Mouse (Mus musculus) kidney, adult 11 months (tissue): ENCODE data around the gene Adh6a.

Source experiments
- DNase-seq: peaks from one replicate; pipeline ENCODE4 v3.0.0; 2022

Adh6a gene

DNA sequence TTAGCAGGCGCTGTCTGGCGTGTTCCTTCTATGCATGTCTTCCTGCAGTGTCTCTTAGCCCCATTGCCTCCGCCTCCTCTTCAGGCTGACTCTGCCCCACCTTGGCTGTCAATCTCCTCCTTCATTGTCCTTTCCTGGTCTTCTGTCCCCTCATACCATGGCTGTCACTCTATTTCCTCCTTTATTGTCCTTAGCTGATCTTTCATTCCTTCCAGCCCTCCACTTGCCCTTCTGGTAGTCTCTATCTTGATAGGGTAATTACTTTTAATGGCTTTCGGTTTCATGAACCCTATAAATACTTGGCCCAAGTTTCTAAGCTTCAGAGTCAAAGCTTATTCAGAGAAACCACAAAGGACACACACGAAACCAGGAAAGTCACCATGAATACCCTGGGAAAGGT, at the start of gene Adh6a:
Gene Adh6a (plus strand): TSS at position 322 of the 400 bp plus-strand sequence.
- no peak for DNase-seq

- DNase-seq, result no peak
Observed at GRCm38 (mm10) chr3:138264648-138265047, 48.4 kb upstream of the Adh6a start.

DNA sequence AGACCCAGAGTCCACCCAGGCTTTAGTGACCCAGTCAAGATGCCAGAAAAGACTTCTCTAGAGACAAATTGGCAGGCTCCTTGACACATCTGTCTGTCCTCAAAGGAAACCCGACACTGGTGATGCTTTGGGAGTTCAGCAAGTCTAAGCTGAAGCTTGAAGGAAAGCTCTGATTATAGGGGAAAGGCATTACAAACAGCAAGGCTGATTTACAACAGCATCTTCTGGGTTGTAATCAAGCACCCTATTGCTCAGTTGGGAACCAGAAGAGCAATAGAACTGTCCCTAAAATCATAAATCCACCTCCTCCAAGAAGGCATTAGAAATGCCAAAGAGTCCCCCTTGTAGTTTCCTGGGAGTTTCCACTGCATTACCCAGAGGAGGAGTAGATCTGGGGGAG, 42.6 kb upstream of the Adh6a start:
- no peak for DNase-seq

DNA sequence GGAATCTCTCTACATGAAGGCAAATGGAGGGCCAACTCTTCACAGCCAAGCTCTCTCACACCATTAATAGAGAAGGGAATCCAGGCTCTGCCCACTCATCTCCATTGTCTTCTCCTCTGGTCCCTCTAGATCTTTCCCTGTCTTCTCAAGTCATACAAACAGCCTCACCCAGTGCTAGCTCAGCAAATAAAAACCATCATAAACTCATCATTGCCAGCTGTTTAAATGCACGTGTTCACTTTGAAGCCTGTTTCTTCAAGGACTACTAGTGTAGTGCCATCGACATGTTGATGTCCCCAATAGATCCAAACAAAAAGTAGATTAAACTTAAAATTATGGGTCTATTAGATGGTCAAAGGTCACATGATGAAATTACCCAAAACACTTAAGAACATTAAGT, 41.8 kb upstream of the Adh6a start:
- DNase-seq, result no peak

GRCm38 (mm10) chr3:138273080-138273479, 40.0 kb upstream of the Adh6a start:
- no peak for DNase-seq

DNA sequence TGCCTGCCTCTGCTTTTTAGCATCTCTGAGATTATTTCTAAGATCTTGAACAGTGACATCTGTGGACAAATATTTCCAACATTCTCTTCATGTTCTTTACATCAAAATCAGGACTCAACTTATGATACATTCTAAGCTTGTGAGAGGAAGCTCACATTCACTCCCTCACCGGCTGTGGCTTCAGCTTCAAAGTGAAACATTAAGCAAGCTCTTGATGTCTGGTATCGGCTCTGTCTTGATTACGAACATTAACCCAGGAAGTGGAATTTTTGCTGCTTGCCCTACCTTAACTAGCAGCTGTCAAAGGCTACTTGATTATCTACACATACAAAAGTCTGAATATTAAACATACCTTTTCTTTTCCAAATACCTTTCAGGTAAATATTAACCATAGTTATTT, 38.0 kb upstream of the Adh6a start:
- DNase-seq, result no peak

DNA sequence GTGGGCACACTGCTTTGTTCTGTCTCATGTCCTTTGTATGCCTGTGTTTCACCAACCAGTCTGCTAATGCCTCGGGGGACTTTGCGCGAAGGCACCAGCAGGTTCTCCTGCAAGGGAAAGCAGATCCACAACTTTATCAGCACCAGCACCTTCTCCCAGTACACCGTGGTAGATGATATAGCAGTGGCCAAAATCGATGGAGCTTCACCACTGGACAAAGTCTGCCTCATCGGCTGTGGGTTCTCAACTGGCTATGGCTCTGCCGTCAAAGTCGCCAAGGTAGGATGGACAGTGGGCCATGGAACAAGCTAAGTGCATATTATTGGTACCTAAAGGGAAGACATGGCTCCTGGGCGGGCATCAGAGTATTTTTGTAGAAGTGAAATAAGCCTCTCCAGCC, 30.5 kb upstream of the Adh6a start:
- no peak for DNase-seq

DNA sequence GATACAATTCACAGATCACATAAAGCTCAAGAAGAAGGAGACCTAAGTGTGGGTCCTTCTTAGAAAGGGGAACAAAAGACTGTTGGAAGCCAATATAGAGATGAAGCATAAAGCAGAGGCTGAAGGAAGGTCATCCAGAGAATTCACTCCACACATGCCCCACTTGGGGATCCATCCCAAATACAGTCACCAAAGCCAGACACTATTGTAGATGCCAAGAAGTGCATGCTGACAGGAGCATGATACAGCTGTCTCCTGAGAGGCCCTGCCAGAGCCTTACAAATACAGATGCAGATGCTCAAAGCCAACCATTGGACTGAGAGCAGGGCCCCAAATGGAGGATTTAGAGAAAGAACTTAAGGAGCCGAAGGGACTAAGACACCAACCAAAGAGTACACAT, 29.3 kb upstream of the Adh6a start:
- DNase-seq, result no peak

DNA sequence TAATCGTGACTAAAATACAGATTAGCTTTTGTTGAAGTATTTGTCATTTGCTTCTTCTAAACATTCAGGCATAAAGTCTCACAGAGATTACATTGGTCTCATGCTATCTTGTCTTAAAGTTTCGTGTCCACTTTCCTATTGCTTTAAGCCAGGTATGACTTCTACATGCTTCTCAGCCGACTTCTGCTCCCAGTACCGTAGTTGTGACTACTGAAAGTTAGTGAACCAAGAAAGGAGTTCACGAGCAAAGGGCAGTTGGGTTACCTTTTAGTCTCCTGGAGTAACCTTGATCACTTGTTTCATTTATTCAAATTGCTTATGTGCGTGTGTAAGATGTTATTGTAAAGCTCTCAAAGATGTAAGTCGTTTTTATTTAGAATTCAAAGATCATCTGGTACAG, 27.1 kb upstream of the Adh6a start:
- no peak for DNase-seq

GRCm38 (mm10) chr3:138287686-138288085, 25.4 kb upstream of the Adh6a start:
- no peak for DNase-seq

DNA sequence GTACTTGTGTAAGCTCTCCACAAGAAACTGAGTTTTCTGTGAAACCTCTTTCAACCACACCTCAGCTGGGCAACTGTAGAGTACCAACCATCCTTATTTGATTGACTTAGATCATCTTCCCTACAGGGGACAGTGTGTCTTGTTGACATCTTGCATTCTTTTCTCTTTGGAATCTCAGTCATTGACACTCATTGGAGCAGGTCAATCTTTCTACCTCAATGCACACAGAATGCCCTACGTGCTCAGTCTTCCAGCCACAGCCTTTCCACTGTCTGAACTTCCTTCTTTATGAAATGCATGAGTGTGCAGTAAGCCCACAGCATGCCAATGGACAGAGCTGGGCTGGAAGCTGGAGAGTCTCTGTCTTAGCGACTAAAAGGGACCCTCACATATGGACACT, 22.4 kb upstream of the Adh6a start:
- peak; percentile 49 for DNase-seq

- DNase-seq, result no peak
Observed at GRCm38 (mm10) chr3:138291529-138292117, 21.5 kb upstream of the Adh6a start.

DNA sequence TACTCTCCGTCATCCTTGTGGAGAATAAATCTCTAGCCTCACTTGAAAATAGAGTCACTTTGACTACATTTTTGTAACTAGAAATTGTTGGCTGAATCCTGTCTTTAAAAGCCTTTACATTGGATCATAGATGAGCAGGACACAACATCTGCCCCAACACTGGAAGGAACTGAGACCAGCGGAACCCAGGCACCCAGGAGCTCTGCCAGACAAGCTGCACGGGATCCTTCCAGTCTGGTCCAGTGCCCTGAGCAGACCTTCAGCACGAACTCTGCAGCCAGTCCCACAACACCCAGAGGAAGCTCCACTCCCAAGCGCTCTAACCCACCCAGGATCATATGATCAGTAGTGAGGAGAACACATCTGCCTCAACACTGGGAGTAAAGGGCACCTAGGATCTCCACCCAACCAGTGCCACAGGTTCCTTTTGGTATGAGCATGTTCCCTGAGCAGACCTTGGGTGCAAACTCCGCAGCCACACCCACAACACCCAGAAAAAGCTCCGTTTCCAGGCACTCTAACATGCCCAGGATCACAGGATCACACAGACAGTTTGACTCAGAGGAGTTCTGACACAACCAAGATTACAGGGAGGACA, 19.7 kb upstream of the Adh6a start:
- no peak for DNase-seq

DNA sequence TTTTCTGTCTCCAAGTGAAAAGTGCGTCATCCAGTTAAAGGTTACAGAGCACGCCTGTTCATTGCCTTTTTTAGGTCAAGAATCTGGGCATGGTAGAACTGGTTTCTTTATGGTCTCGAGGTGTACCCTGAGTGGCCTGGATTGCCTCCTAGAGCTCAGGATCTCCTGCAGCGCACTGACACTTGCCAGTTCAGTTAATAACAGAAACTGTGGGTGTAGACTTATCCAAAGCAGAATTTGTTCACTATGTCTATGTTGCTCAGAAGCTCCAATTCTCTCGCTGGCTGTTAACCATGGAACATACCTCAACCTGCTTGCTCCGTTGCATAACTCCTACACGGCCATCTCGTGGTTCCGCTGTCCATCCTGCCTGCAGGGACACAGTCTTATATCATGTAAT, 13.0 kb upstream of the Adh6a start:
- DNase-seq, result no peak

GRCm38 (mm10) chr3:138302676-138303075, 10.4 kb upstream of the Adh6a start:
- DNase-seq, result no peak

DNA sequence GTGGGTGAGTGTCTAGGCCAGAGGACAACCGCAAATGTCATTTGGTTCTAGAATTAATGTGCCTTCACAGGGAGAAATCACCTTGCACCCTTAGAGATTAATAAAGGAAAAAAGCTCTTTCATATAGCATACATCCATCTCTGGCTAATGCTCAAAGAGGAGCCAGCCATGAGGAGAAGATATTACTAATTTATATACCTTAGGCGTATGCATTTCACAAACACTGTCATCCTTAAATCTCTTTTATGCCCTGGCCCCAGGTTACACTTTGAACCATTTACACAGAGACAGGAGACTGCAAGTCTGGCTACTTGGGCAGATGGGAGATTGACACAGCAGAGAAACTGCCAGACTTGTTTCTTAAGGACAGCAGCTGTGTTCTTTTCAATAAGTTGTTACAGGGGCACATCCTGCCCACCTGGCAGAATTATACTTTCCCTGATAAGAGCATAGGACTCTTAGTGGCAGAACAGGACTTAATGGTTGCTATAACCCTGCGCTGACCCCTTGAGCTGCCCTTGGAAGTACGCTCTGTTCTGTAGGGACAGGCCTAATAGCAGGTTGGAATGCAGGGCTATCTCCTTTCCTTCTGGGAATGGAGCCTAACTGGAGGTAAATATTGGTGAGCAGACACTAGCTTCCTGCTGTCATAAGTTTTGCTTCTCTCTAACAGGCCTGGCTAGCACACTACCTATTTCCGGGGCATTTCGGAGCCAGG, 9.2 kb upstream of the Adh6a start:
- no peak for DNase-seq

- DNase-seq, result no peak
Observed at GRCm38 (mm10) chr3:138304489-138304871, 8.6 kb upstream of the Adh6a start.

- DNase-seq, result no peak
Observed at GRCm38 (mm10) chr3:138305486-138306289, 7.4 kb upstream of the Adh6a start.

GRCm38 (mm10) chr3:138306290-138306683, 6.8 kb upstream of the Adh6a start:
- no peak for DNase-seq

DNA sequence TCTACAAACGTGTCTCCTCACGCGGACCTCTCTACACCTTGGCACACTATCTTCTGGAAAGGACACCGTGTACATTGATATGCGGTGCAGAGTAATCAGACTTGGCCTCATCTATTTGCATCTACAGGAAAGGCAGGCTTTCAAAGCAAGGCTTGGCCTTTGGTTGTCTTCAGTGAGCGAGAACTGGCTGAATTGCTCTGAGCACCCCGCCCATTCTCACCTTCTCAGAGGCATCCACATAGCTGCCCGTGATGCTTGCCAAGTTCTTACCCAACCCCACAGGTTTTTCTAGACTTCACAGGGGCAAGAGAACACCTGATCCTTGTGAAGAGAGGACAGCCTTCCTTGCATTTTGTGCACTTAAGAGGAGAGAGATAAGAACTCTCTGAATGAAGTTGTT, 3.2 kb upstream of the Adh6a start:
- no peak for DNase-seq

DNA sequence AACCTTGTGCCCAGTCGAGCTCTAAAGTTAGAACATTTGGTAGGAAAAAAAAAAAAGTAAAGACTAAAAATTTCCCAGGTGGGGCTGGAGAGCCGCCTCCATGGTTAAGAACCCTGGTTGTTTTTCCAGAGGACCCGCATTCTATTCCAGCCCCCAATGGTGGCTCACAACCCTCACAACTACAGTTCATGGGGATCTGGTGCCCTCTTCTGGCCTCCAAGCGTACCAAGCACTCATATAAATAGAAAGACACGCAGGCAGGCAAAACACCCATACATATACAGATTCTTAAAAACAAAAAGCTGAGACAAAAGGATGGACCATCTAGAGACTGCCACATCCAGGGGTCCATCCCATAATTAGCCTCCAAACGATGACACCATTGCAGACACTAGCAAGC, 2.1 kb upstream of the Adh6a start:
- DNase-seq, result no peak

- DNase-seq, result no peak
Observed at GRCm38 (mm10) chr3:138316908-138317472, 3.9 kb downstream of the Adh6a start.

DNA sequence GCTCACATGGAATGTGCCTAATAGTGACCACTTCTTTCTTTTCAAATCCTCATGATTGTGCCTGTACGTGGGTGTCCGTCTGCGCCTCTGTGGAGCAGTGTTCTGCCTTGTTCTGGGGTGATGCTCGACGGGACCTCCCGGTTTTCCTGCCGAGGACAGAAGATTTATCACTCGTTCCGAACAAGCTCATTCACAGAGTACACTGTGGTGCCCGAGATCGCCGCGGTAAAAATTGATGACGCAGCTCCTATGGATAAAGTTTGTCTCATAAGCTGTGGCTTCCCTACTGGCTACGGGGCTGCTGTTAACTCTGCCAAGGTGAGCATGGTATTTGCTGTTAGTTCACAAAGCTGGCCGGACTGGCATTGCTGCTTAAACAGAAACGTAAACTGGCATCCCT, 11.9 kb downstream of the Adh6a start:
- no peak for DNase-seq
